Mouse (Mus musculus): ENCODE data around the gene Ldlrap1. TPM values are rescaled to one million over a fixed set of nuclear protein-coding genes. Genes with fewer than 3 reads are reported as not detected.

Gene Ldlrap1
- polyA plus RNA-seq, 1 experiment from 2014 or later: 4.9 TPM

- Histone ChIP-seq H3K4me3 (no peak overlapping the region), H3K9me3 (no peaks in the 10 kb centered on the region), H3K36me3 (no peaks in the 10 kb centered on the region), H3K9ac (no peak overlapping the region), H3K27ac (replicated peaks) (no peak overlapping the region), H3K4me1 (replicated peaks) (peaks cover 8% of the 10 kb centered on the region), H3K4me2 (no peak overlapping the region), H3K27me3 (no peaks in the 10 kb centered on the region)
- no peak for ATAC-seq (ENCODE audit: low read depth)
- 89% methylated on average over 1 of the region's 1 CpGs for WGBS
Measured at GRCm38 (mm10) chr4:134692388-134692787, 75.4 kb downstream of the Ldlrap1 start.

Other genes starting within 250 kb of the Ldlrap1 start
- 165 and 172 TPM in 2 replicates for gene Mtfr1l, start 232.6 kb downstream of the Ldlrap1 start, polyA plus RNA-seq (2015; fragmentation: Nextera tagmentation; extraction: Ambion mirVana)
- 11.3 and 17.1 TPM in 2 replicates for gene Selenon, start 215.9 kb downstream of the Ldlrap1 start, polyA plus RNA-seq (2015; fragmentation: Nextera tagmentation; extraction: Ambion mirVana)
- 5.3 and 5.7 TPM in 2 replicates for gene Man1c1, start 63.7 kb downstream of the Ldlrap1 start, polyA plus RNA-seq (2015; fragmentation: Nextera tagmentation; extraction: Ambion mirVana)
- gene Maco1, start 85.3 kb upstream of the Ldlrap1 start, polyA plus RNA-seq (2015; fragmentation: Nextera tagmentation; extraction: Ambion mirVana): 101 and 113 TPM in 2 replicates
- gene Rhd, start 96.5 kb upstream of the Ldlrap1 start, polyA plus RNA-seq (2015; fragmentation: Nextera tagmentation; extraction: Ambion mirVana): 1.5 and 2.0 TPM in 2 replicates
- 224 and 230 TPM in 2 replicates for gene Tmem50a, start 147.0 kb upstream of the Ldlrap1 start, polyA plus RNA-seq (2015; fragmentation: Nextera tagmentation; extraction: Ambion mirVana)
- gene Rsrp1, start 155.6 kb upstream of the Ldlrap1 start, polyA plus RNA-seq (2015; fragmentation: Nextera tagmentation; extraction: Ambion mirVana): 485 and 516 TPM in 2 replicates
- gene Syf2, start 162.9 kb upstream of the Ldlrap1 start, polyA plus RNA-seq (2015; fragmentation: Nextera tagmentation; extraction: Ambion mirVana): 76.8 and 82.1 TPM in 2 replicates

Measured in neural tube, embryonic 13.5 days (tissue).